Mouse (Mus musculus): ENCODE data around the gene Cux2. TPM values are rescaled to one million over a fixed set of nuclear protein-coding genes. Genes with fewer than 3 reads are reported as not detected.

The Cux2 gene
- total and polyA plus RNA-seq, 3 experiments: 1.4 to 3.5 TPM; not detected in 1

- Histone ChIP-seq H3K9me3 (replicated peaks; ENCODE audit: insufficient read depth, low read length) (no peaks in the 10 kb centered on the region), H3K27me3 (ENCODE audit: control insufficient read depth in 1 of 2, insufficient read depth in 2 of 2, low read length in 2 of 2) (no peaks in the 10 kb centered on the region), H3K4me1 (ENCODE audit: control insufficient read depth in 1 of 2, insufficient read depth in 2 of 2, low read length in 2 of 2) (peaks cover 0 to 3% of the 10 kb centered on the region in 2 experiments; a peak in 1 of 4 replicates), H3K27ac (ENCODE audit: control insufficient read depth, low read depth, low read length) (no peak overlapping the region), H3K79me2 (ENCODE audit: control insufficient read depth, insufficient read depth, low read length, poor library complexity) (no peaks in the 10 kb centered on the region), H3K4me3 (ENCODE audit: control insufficient read depth in 1 of 2, insufficient read depth in 1 of 2, low read depth in 2 of 2, low read length in 2 of 2) (no peak overlapping the region), H3K9ac (ENCODE audit: control insufficient read depth, low read depth, low read length, poor library complexity, severe bottlenecking) (no peak overlapping the region), H3K36me3 (ENCODE audit: control insufficient read depth in 1 of 2, insufficient read depth in 2 of 2, low read length in 2 of 2) (no peaks in the 10 kb centered on the region)
- TF ChIP-seq MAX (IDR thresholded peaks at IDR 0.05; ENCODE audit: low read length): no peak
- no peak for TF ChIP-seq USF1 (IDR thresholded peaks at IDR 0.05; ENCODE audit: low read depth, low read length)
- TF ChIP-seq BHLHE40 (IDR thresholded peaks at IDR 0.05; ENCODE audit: borderline replicate concordance, low read depth, low read length): no peak
- TF ChIP-seq MAZ (IDR thresholded peaks at IDR 0.05; ENCODE audit: low read depth, low read length): no peak
- TF ChIP-seq MEF2A (IDR thresholded peaks at IDR 0.05; ENCODE audit: extremely low read depth, insufficient replicate concordance, low read depth, low read length, poor library complexity, severe bottlenecking): no peak
- TF ChIP-seq ZC3H11A (IDR thresholded peaks at IDR 0.05; ENCODE audit: low read depth, low read length): no peak
- no peak for TF ChIP-seq ZNF384 (IDR thresholded peaks at IDR 0.05; ENCODE audit: low read depth, low read length)
- TF ChIP-seq CHD2 (IDR thresholded peaks at IDR 0.05; ENCODE audit: low read length): no peak
- TF ChIP-seq SMC3 (IDR thresholded peaks at IDR 0.05; ENCODE audit: low read depth, low read length): no peak
- TF ChIP-seq NELFE (IDR thresholded peaks at IDR 0.05; ENCODE audit: low read depth, low read length): no peak
- TF ChIP-seq CTCF (IDR thresholded peaks at IDR 0.05 in 2 of 3, conservative IDR thresholded peaks at IDR 0.05 in 1 of 3; ENCODE audit: control insufficient read depth in 1 of 3, insufficient read depth in 1 of 3, low read depth in 2 of 3, low read length in 3 of 3, poor library complexity in 1 of 3, severe bottlenecking in 1 of 3): no peak
- TF ChIP-seq HCFC1 (IDR thresholded peaks at IDR 0.05; ENCODE audit: low read depth, low read length): no peak
- TF ChIP-seq POLR2AphosphoS5 (IDR thresholded peaks at IDR 0.05; ENCODE audit: borderline replicate concordance, low read depth, low read length): no peak
- TF ChIP-seq KAT2A (conservative IDR thresholded peaks at IDR 0.05; ENCODE audit: low read depth, low read length): no peak
- TF ChIP-seq CHD1 (IDR thresholded peaks at IDR 0.05; ENCODE audit: low read depth, low read length): no peak
- DNase-seq (ENCODE audit: low read depth, low spot score): no peak
These were observed 6.3 kb downstream of the Cux2 start for GRCm38 (mm10) chr5:122043567-122043966.

GRCm38 (mm10) chr5:122035278-122035677 lies 14.6 kb downstream of the Cux2 start:
- TF ChIP-seq E2F4 (IDR thresholded peaks at IDR 0.05; ENCODE audit: borderline replicate concordance, low read depth, low read length): no peak
- Histone ChIP-seq H3K27me3 (ENCODE audit: control insufficient read depth in 1 of 2, insufficient read depth in 2 of 2, low read length in 2 of 2) (no peaks in the 10 kb centered on the region), H3K4me3 (ENCODE audit: control insufficient read depth in 1 of 2, insufficient read depth in 1 of 2, low read depth in 2 of 2, low read length in 2 of 2) (no peak overlapping the region), H3K9me3 (replicated peaks; ENCODE audit: insufficient read depth, low read length) (no peaks in the 10 kb centered on the region), H3K9ac (ENCODE audit: control insufficient read depth, low read depth, low read length, poor library complexity, severe bottlenecking) (no peak overlapping the region), H3K4me1 (ENCODE audit: control insufficient read depth in 1 of 2, insufficient read depth in 2 of 2, low read length in 2 of 2) (peaks cover 0 to 3% of the 10 kb centered on the region in 2 experiments; a peak in 1 of 4 replicates), H3K36me3 (ENCODE audit: control insufficient read depth in 1 of 2, insufficient read depth in 2 of 2, low read length in 2 of 2) (no peaks in the 10 kb centered on the region), H3K79me2 (ENCODE audit: control insufficient read depth, insufficient read depth, low read length, poor library complexity) (no peaks in the 10 kb centered on the region), H3K27ac (ENCODE audit: control insufficient read depth, low read depth, low read length) (no peak overlapping the region)
- no peak for DNase-seq (ENCODE audit: low read depth, low spot score)

- H3K4me3 ChIP-seq (ENCODE audit: control insufficient read depth in 1 of 2, insufficient read depth in 1 of 2, low read depth in 2 of 2, low read length in 2 of 2): no peak overlapping the region
- no peaks in the 10 kb centered on the region for H3K79me2 ChIP-seq (ENCODE audit: control insufficient read depth, insufficient read depth, low read length, poor library complexity)
- TF ChIP-seq KAT2A (conservative IDR thresholded peaks at IDR 0.05; ENCODE audit: low read depth, low read length): no peak
- H3K4me1 ChIP-seq (ENCODE audit: control insufficient read depth in 1 of 2, insufficient read depth in 2 of 2, low read length in 2 of 2): no peaks in the 10 kb centered on the region
- DNase-seq (ENCODE audit: low read depth, low spot score): no peak
- H3K9me3 ChIP-seq (replicated peaks; ENCODE audit: insufficient read depth, low read length): no peaks in the 10 kb centered on the region
- H3K9ac ChIP-seq (ENCODE audit: control insufficient read depth, low read depth, low read length, poor library complexity, severe bottlenecking): no peak overlapping the region
- no peaks in the 10 kb centered on the region for H3K27me3 ChIP-seq (ENCODE audit: control insufficient read depth in 1 of 2, insufficient read depth in 2 of 2, low read length in 2 of 2)
- no peaks in the 10 kb centered on the region for H3K36me3 ChIP-seq (ENCODE audit: control insufficient read depth in 1 of 2, insufficient read depth in 2 of 2, low read length in 2 of 2)
- no peak overlapping the region for H3K27ac ChIP-seq (ENCODE audit: control insufficient read depth, low read depth, low read length)
These were observed 16.8 kb downstream of the Cux2 start for GRCm38 (mm10) chr5:122033167-122033478.
